Mouse (Mus musculus): ENCODE measurements around the gene Ccdc177.

- TF ChIP-seq CTCF (IDR thresholded peaks at IDR 0.05; ENCODE audit: insufficient read depth, low read depth, low read length) (no peak), POLR2A (IDR thresholded peaks at IDR 0.05; ENCODE audit: insufficient read depth, low read depth, low read length) (no peak)
These were observed 21.0 kb downstream of the Ccdc177 start for GRCm38 (mm10) chr12:80739482-80739881.
